Mouse (Mus musculus) bone marrow macrophage, adult 2 months (primary cell): ENCODE data around the gene Fbxo21. TPM values are rescaled to one million over a fixed set of nuclear protein-coding genes. Genes with fewer than 3 reads are reported as not detected.

Experiments
- H3K27ac ChIP-seq: 2 replicates; pipeline ENCODE4 v1.5.1; 2012; ENCODE audit warnings: low read depth, low read length; ENCODE audit not compliant: insufficient read depth
- H3K4me1 ChIP-seq: 2 replicates; pipeline ENCODE4 v1.6.1; 2012; ENCODE audit warnings: low read length; ENCODE audit not compliant: control insufficient read depth, insufficient read depth
- H3K4me3 ChIP-seq: 2 replicates; pipeline ENCODE4 v1.5.1; 2012; ENCODE audit warnings: mild to moderate bottlenecking, low read length, moderate library complexity; ENCODE audit not compliant: insufficient read depth
- CTCF ChIP-seq: IDR thresholded peaks from 2 replicates; pipeline ENCODE4 v1.5.1; 2012; ENCODE audit warnings: low read depth, mild to moderate bottlenecking, low read length, moderate library complexity
- POLR2A ChIP-seq: IDR thresholded peaks from 2 replicates; pipeline ENCODE4 v1.6.1; 2012; ENCODE audit warnings: mild to moderate bottlenecking, low read depth, low read length, borderline replicate concordance
- polyA plus RNA-seq: library from polyadenylated mRNA; stranded (reverse); fragments of >200 nt; gene quantifications from 2 replicates; pipeline ENCODE4 v1.2.4, GENCODE M21; 2012; ENCODE audit not compliant: missing spikeins, insufficient read depth, insufficient read length

Fbxo21 gene
- polyA plus RNA-seq, result 17.2 and 17.4 TPM in 2 replicates

- Histone ChIP-seq H3K27ac (peak within 1 kb of the TSS; percentile 35; the same call in 1 of the 2 replicates), H3K4me1 (peaks cover 12% of the 10 kb centered on the region), H3K4me3 (peak within 1 kb of the TSS; percentile 96)
- TF ChIP-seq POLR2A, result no peak
- TF ChIP-seq CTCF, result no peak
Observed at GRCm38 (mm10) chr5:117976657-117977500, at the start of gene Fbxo21. Gene Fbxo21 (plus strand): TSS chr5:117976730.

GRCm38 (mm10) chr5:117928553-117928952 lies 48.0 kb upstream of the Fbxo21 start:
- Histone ChIP-seq H3K4me1 (no peaks in the 10 kb centered on the region), H3K4me3 (no peak overlapping the region), H3K27ac (no peak overlapping the region)
- TF ChIP-seq CTCF, result no peak

GRCm38 (mm10) chr5:117932222-117932621 lies 44.3 kb upstream of the Fbxo21 start:
- no peak for TF ChIP-seq CTCF
- TF ChIP-seq POLR2A, result no peak
- no peak overlapping the region for H3K27ac ChIP-seq
- H3K4me3 ChIP-seq, result no peak overlapping the region
- H3K4me1 ChIP-seq, result no peaks in the 10 kb centered on the region

- TF ChIP-seq CTCF, result peak; percentile 57; the same call in 1 of the 2 replicates
- no peak for TF ChIP-seq POLR2A
- Histone ChIP-seq H3K4me1 (no peaks in the 10 kb centered on the region), H3K4me3 (no peak overlapping the region), H3K27ac (no peak overlapping the region)
Observed at GRCm38 (mm10) chr5:117932862-117933261, 43.7 kb upstream of the Fbxo21 start.

GRCm38 (mm10) chr5:117936346-117936745 lies 40.2 kb upstream of the Fbxo21 start:
- Histone ChIP-seq H3K4me1 (no peaks in the 10 kb centered on the region), H3K4me3 (no peak overlapping the region), H3K27ac (no peak overlapping the region)
- TF ChIP-seq POLR2A (no peak), CTCF (no peak)

GRCm38 (mm10) chr5:117937186-117937585 lies 39.3 kb upstream of the Fbxo21 start:
- Histone ChIP-seq H3K4me3 (no peak overlapping the region), H3K27ac (no peak overlapping the region), H3K4me1 (no peaks in the 10 kb centered on the region)
- TF ChIP-seq CTCF (no peak), POLR2A (no peak)

- no peak overlapping the region for H3K27ac ChIP-seq
- no peak for TF ChIP-seq POLR2A
- TF ChIP-seq CTCF, result no peak
- H3K4me1 ChIP-seq, result no peaks in the 10 kb centered on the region
- peak overlapping the region; percentile 28 for H3K4me3 ChIP-seq
Observed at GRCm38 (mm10) chr5:117938182-117938581, 38.3 kb upstream of the Fbxo21 start.

GRCm38 (mm10) chr5:117939402-117939801 lies 37.1 kb upstream of the Fbxo21 start:
- no peak overlapping the region for H3K4me3 ChIP-seq
- TF ChIP-seq POLR2A (no peak), CTCF (no peak)
- no peaks in the 10 kb centered on the region for H3K4me1 ChIP-seq
- H3K27ac ChIP-seq, result no peak overlapping the region

- TF ChIP-seq CTCF (0 out of 2 replicates have a peak, but pooled peaks have one; percentile 13), POLR2A (no peak)
- H3K27ac ChIP-seq, result no peak overlapping the region
- no peaks in the 10 kb centered on the region for H3K4me1 ChIP-seq
- no peak overlapping the region for H3K4me3 ChIP-seq
Observed at GRCm38 (mm10) chr5:117941552-117941951, 35.0 kb upstream of the Fbxo21 start.

- Histone ChIP-seq H3K4me1 (no peaks in the 10 kb centered on the region), H3K4me3 (no peak overlapping the region), H3K27ac (no peak overlapping the region)
- TF ChIP-seq POLR2A, result no peak
- TF ChIP-seq CTCF, result no peak
Observed at GRCm38 (mm10) chr5:117946605-117947004, 29.9 kb upstream of the Fbxo21 start.
